Mouse (Mus musculus): ENCODE measurements around the gene Camp.

Camp gene

GRCm38 (mm10) chr9:109849312-109849758 is at the start of gene Camp:
Camp (minus strand) TSS chr9:109849617.
- DNase-seq (ENCODE audit: low read depth, low spot score) = no peak

GRCm38 (mm10) chr9:109898027-109898426 is 48.6 kb upstream of the Camp start:
- no peak for DNase-seq (ENCODE audit: low read depth, low spot score)

DNA sequence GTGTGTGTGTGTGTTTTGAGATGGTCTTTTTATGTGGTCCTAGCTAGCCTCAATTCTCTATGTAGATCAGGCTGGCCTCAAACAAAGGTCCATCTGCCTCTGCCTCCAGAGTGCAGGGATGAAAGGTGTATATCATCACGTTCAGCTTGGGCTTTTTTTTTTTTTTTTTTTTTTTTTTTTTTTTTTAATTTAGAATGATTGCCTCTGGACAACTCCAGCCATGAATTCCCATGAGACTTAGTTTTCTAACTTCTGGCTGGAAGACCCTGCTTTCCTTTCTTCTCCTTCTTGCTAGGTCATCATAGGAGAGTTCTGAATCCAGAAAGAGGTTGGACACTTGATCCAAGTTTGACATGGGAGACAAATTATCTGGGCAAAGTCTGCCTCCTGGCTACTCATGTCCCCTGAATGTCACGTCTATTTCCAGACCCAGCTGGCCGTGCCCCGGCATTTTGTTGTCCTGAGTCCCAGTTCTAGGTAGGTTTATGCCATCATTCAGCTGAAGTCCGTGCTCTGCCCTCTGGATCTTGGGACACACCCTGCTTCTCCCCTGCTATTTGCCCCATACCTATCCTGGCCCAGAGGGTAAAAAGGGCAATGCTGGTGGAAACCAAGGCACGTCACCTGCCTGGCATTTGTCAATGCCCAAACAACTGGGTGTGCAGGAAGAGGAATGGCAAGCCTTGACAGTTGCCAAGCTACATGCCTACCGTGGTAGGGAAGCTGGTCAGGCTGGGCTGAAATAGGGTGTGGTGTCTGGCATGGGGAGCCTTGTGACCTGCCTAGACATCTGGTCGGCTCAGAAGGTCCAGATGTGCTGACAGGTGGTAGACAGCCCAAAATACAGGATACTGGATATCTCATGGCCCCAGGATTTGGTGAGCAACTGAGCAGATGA is 47.1 kb upstream of the Camp start:
- DNase-seq (ENCODE audit: low read depth, low spot score) = no peak

- DNase-seq (ENCODE audit: low read depth, low spot score) = no peak
These were observed 46.2 kb upstream of the Camp start for GRCm38 (mm10) chr9:109895593-109895992.

GRCm38 (mm10) chr9:109894413-109895090 is 45.1 kb upstream of the Camp start:
- DNase-seq (ENCODE audit: low read depth, low spot score) = peak; percentile 87

- DNase-seq (ENCODE audit: low read depth, low spot score) = peak; percentile 84
These were observed 43.3 kb upstream of the Camp start for GRCm38 (mm10) chr9:109892651-109893250.

GRCm38 (mm10) chr9:109891501-109891900 is 42.1 kb upstream of the Camp start:
- no peak for DNase-seq (ENCODE audit: low read depth, low spot score)

DNA sequence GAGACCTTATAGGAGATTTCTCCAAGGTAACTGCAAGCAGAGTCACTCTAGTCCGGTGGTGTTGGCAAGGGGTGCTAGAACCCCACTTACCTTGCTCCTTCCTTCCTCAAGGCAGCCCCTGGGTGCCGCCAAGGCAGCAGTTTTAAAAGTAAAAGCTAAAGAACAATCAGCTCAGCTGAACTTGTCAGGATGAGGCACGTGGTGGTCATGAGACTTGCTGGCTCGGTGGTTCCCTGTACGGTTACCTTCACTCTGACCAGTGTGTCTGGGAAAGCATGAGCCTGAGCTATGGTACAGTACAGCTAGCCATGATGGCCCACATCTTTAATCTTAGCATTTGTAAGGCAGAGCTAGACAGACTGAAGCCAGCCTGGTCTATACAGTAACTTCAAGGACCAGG is 37.9 kb upstream of the Camp start:
- no peak for DNase-seq (ENCODE audit: low read depth, low spot score)

- DNase-seq (ENCODE audit: low read depth, low spot score) = no peak
These were observed 36.8 kb upstream of the Camp start for GRCm38 (mm10) chr9:109886259-109886658.

DNA sequence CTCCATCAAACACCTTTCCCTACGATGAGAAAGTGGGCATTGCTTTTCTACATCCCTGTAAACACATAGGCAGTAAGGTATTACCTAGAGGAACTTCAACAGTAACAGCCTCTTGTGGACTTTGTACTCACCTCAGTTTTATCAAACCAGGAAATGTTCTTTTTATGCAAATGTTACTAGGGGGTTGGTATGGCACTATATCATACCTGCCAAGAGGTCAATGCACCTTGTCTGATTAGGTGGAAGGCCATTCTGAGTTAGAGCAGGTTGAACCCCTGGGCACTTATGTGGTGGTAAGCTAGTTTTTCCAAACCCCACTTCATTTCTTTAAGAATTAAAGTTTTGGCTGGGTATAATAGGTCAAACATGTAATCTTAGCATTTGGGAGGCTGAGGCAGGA is 29.9 kb upstream of the Camp start:
- no peak for DNase-seq (ENCODE audit: low read depth, low spot score)

DNA sequence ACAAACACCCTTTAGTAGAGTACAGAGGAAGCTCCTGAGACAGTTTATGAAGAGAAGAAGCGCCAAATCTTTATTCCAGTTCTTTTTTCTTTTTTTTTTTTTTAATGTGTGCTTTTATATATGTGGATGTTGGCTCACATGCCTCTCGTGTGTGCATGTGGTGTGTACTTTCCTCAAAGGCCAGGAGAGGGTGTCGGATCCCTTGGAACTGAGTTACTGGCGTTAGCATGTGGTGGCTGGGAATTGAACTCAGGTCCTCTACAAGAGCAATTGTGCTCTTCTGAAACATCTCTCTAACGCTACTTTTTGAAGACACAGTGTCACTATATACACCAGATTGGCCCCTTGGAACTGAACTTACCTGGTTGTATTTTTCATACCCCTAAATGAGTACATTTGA is 28.2 kb upstream of the Camp start:
- no peak for DNase-seq (ENCODE audit: low read depth, low spot score)

GRCm38 (mm10) chr9:109876756-109877155 is 27.3 kb upstream of the Camp start:
- DNase-seq (ENCODE audit: low read depth, low spot score) = no peak

GRCm38 (mm10) chr9:109875695-109876601 is 26.5 kb upstream of the Camp start:
- DNase-seq (ENCODE audit: low read depth, low spot score) = no peak

- peak; percentile 99 for DNase-seq (ENCODE audit: low read depth, low spot score)
These were observed 25.6 kb upstream of the Camp start, which contains the start of gene Cdc25a for GRCm38 (mm10) chr9:109874797-109875691. Cdc25a (plus strand) TSS chr9:109875579.

DNA sequence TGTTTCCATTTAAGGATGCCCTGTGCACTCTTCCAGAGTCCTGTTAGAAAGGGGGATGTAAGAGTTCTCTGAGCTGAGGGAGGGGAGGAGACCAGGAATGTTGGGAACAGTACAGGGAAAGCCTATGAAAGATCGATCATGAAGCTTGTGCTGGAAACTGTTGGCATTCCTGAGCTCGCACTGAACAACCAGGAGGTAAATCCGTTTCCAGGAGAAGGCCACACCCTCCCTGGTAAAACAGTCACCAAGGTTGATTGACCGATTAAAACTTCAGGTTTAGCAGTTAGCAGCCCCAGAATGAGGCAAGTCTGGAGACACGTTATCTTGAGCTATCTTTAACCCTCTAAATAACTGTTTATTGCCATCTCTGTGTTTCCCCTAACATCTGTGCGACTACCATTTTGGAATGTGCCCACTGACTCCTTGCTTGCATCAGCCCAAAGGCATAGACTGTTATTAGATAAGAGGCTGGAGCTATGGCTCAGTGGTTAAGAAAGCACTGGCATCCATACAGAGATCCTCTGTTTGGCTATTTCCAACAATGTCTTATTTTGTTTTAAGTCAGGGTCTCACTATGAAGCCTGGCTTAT is 21.7 kb upstream of the Camp start:
- DNase-seq (ENCODE audit: low read depth, low spot score) = no peak

GRCm38 (mm10) chr9:109866218-109866617 is 16.8 kb upstream of the Camp start:
- no peak for DNase-seq (ENCODE audit: low read depth, low spot score)

DNA sequence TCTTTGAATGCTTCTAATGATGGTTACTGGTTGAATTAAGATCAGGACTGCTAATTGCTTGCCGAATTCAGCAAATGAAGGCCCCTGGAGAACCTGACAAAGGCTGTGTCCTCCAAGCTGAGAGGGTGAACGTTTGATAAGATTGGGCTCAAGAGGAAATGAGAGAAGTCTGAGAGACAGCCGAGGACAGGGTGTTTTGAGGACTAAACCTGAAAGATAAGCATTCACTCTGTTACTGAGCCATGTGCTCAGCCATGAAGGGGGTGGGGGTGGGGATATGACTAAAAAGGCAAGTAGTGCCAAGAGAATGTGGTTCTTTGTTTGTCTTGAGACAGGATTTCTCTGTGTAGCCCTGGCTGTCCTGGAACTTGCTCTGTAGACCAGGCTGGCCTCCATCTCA is 13.7 kb upstream of the Camp start:
- no peak for DNase-seq (ENCODE audit: low read depth, low spot score)

GRCm38 (mm10) chr9:109862397-109863044 is 13.1 kb upstream of the Camp start:
- peak; percentile 85 for DNase-seq (ENCODE audit: low read depth, low spot score)

DNA sequence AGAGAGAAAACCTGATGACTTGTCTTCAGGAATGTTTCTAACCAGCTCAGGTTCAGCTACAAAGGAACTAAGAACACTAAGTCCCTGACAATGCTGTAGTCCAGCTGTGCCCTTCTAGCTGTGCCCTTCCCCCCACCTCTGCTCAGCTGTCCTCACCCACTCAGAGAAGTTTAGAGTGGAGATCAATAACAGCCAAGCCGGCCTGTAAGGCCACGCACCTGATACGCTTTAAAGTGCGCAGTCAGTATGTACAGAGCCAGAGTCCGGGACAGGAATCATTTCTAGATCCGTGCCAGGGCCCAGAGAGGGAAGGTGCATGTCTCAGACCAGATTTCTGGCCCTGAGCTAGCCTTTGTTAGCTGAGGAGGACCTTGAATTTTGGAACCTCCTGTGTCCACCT is 6.5 kb upstream of the Camp start:
- DNase-seq (ENCODE audit: low read depth, low spot score) = no peak
